Mouse (Mus musculus) frontal cortex, postnatal 36 days (tissue): ENCODE results near the gene Igsf21.

Source experiments
- DNase-seq, 2 experiments: peaks; one replicate each; pipeline ENCODE4 v3.0.0; 2022; ENCODE audit warnings: low spot score in 2 of 2

The Igsf21 gene

GRCm38 (mm10) chr4:140246180-140247005 lies at the start of gene Igsf21:
Gene Igsf21, minus strand, starts transcription at chr4:140246784.
- peak; percentile 38 to 53 for DNase-seq

- DNase-seq = peak; percentile 47 to 51
Observed at GRCm38 (mm10) chr4:140285726-140286316, 39.2 kb upstream of the Igsf21 start.

GRCm38 (mm10) chr4:140283398-140283797 lies 36.8 kb upstream of the Igsf21 start:
- DNase-seq = no peak

GRCm38 (mm10) chr4:140278269-140278668 lies 31.7 kb upstream of the Igsf21 start:
- DNase-seq = peak; percentile 44 to 51

- no peak for DNase-seq
Observed at GRCm38 (mm10) chr4:140271913-140272312, 25.3 kb upstream of the Igsf21 start.

GRCm38 (mm10) chr4:140270451-140270850 lies 23.9 kb upstream of the Igsf21 start:
- DNase-seq = no peak

GRCm38 (mm10) chr4:140269184-140269840 lies 22.7 kb upstream of the Igsf21 start:
- no peak for DNase-seq

GRCm38 (mm10) chr4:140267835-140268234 lies 21.3 kb upstream of the Igsf21 start:
- no peak for DNase-seq

GRCm38 (mm10) chr4:140267086-140267485 lies 20.5 kb upstream of the Igsf21 start:
- no peak for DNase-seq

- no peak for DNase-seq
Observed at GRCm38 (mm10) chr4:140258968-140259367, 12.4 kb upstream of the Igsf21 start.

- peak; percentile 55 to 63 for DNase-seq
Observed at GRCm38 (mm10) chr4:140252369-140252768, 5.8 kb upstream of the Igsf21 start.

GRCm38 (mm10) chr4:140249011-140249744 lies 2.6 kb upstream of the Igsf21 start:
- DNase-seq = peak in 1 of 2 experiments; percentile 54

GRCm38 (mm10) chr4:140248396-140248795 lies 1.8 kb upstream of the Igsf21 start:
- DNase-seq = no peak

GRCm38 (mm10) chr4:140247006-140248003 lies 721 bp upstream of the Igsf21 start:
- no peak for DNase-seq

- DNase-seq = peak in 1 of 2 experiments; percentile 60
Observed at GRCm38 (mm10) chr4:140245286-140246179, 1.1 kb downstream of the Igsf21 start.

GRCm38 (mm10) chr4:140244835-140245234 lies 1.7 kb downstream of the Igsf21 start:
- DNase-seq = no peak

- no peak for DNase-seq
Observed at GRCm38 (mm10) chr4:140244161-140244813, 2.3 kb downstream of the Igsf21 start.

GRCm38 (mm10) chr4:140243231-140243630 lies 3.4 kb downstream of the Igsf21 start:
- no peak for DNase-seq

- no peak for DNase-seq
Observed at GRCm38 (mm10) chr4:140242291-140242690, 4.3 kb downstream of the Igsf21 start.
